Mouse (Mus musculus) spleen, adult 2 months (tissue): ENCODE data around the gene Cox16.

Experiments used
- CTCF ChIP-seq: fragments of 200-500 bp; IDR thresholded peaks from 2 replicates; pipeline ENCODE4 v1.5.1; 2011; ENCODE audit warnings: mild to moderate bottlenecking, inconsistent platforms; ENCODE audit not compliant: insufficient read depth, insufficient read length, insufficient replicate concordance; ENCODE audit errors: extremely low read depth
- POLR2A ChIP-seq: fragments of 200-500 bp; IDR thresholded peaks from 2 replicates; pipeline ENCODE4 v1.6.1; 2011; ENCODE audit warnings: low read depth, low read length, inconsistent platforms

- TF ChIP-seq CTCF (no peak), POLR2A (no peak)
Measured at GRCm38 (mm10) chr12:81490491-81490890, 5.6 kb upstream of the Cox16 start.
